Mouse (Mus musculus) MEL (cell line): ENCODE measurements at regions not wholly inside any gene's neighbourhood (a gene's known extent, or its start where the extent isn't known, plus 50 kb on each side); places are given as distances from the start of the nearest gene placed in this dataset.

Source experiments
- DNase-seq: peaks from one replicate; pipeline ENCODE4 v3.0.0; 2011; ENCODE audit warnings: low read depth, low spot score
- H3K27ac ChIP-seq: 2 replicates; pipeline ENCODE4 v1.5.1; 2012; ENCODE audit warnings: low read depth, mild to moderate bottlenecking, control low read depth, low read length, moderate library complexity; ENCODE audit not compliant: control insufficient read depth
- H3K27me3 ChIP-seq, 2 experiments: fragments of 150-350 bp in 1 of 2; sonication (generic) in 1 of 2; 2 replicates each; pipeline ENCODE4 v1.6.1; 2012; ENCODE audit warnings: low read length in 2 of 2, mild to moderate bottlenecking in 2 of 2, improper control_type of control experiment in 1 of 2, moderate library complexity in 1 of 2; ENCODE audit not compliant: insufficient read depth in 2 of 2, control insufficient read depth in 1 of 2
- H3K36me3 ChIP-seq, 2 experiments: 2 replicates each; pipeline ENCODE4 v1.6.1; 2012 to 2014; ENCODE audit warnings: low read length in 2 of 2, improper control_type of control experiment in 1 of 2, inconsistent platforms in 1 of 2, mild to moderate bottlenecking in 1 of 2; ENCODE audit not compliant: insufficient read depth in 2 of 2, control insufficient read depth in 1 of 2
- H3K4me1 ChIP-seq, 2 experiments: fragments of 150-350 bp in 1 of 2; sonication (generic) in 1 of 2; 2 replicates each; pipeline ENCODE4 v1.6.1; 2012; ENCODE audit warnings: low read length in 2 of 2, improper control_type of control experiment in 1 of 2, mild to moderate bottlenecking in 1 of 2; ENCODE audit not compliant: insufficient read depth in 2 of 2, control insufficient read depth in 1 of 2
- H3K4me3 ChIP-seq, 2 experiments: fragments of 150-350 bp in 1 of 2; sonication (generic) in 1 of 2; 2 replicates each; pipeline ENCODE4 v1.5.1; 2012; ENCODE audit warnings: low read depth in 2 of 2, low read length in 2 of 2, mild to moderate bottlenecking in 2 of 2, moderate library complexity in 2 of 2, control low read depth in 1 of 2, improper control_type of control experiment in 1 of 2; ENCODE audit not compliant: control insufficient read depth in 1 of 2, insufficient read depth in 1 of 2
- H3K79me2 ChIP-seq: 2 replicates; pipeline ENCODE4 v1.6.1; 2012; ENCODE audit warnings: mild to moderate bottlenecking, low read length, moderate library complexity; ENCODE audit not compliant: control insufficient read depth, poor library complexity, insufficient read depth
- H3K9ac ChIP-seq: 2 replicates; pipeline ENCODE4 v1.6.1; 2012; ENCODE audit warnings: low read depth, mild to moderate bottlenecking, control low read depth, low read length, moderate library complexity; ENCODE audit not compliant: control insufficient read depth, poor library complexity, severe bottlenecking
- H3K9me3 ChIP-seq: fragments of 150-350 bp; sonication (generic); replicated peaks from 2 replicates; pipeline ENCODE4 v1.6.1; 2012; ENCODE audit warnings: mild to moderate bottlenecking, low read length, improper control_type of control experiment, moderate library complexity; ENCODE audit not compliant: insufficient read depth
- BHLHE40 ChIP-seq: IDR thresholded peaks from 2 replicates; pipeline ENCODE4 v1.6.1; 2012; ENCODE audit warnings: low read depth, mild to moderate bottlenecking, inconsistent platforms, low read length, improper control_type of control experiment, borderline replicate concordance
- CHD2 ChIP-seq: IDR thresholded peaks from 2 replicates; pipeline ENCODE4 v1.6.1; 2011; ENCODE audit warnings: low read length, improper control_type of control experiment
- EP300 ChIP-seq, 2 experiments: IDR thresholded peaks; 2 replicates each; pipeline ENCODE4 v1.6.1; 2011; ENCODE audit warnings: improper control_type of control experiment in 2 of 2, low read length in 2 of 2, low read depth in 1 of 2, mild to moderate bottlenecking in 1 of 2
- GATA1 ChIP-seq: IDR thresholded peaks from 2 replicates; pipeline ENCODE4 v1.6.1; 2011; ENCODE audit warnings: low read depth, low read length, improper control_type of control experiment
- MAFK ChIP-seq: IDR thresholded peaks from 2 replicates; pipeline ENCODE4 v1.6.1; 2011; ENCODE audit warnings: low read depth, mild to moderate bottlenecking, low read length, improper control_type of control experiment, borderline replicate concordance
- MAX ChIP-seq: IDR thresholded peaks from 2 replicates; pipeline ENCODE4 v1.6.1; 2011; ENCODE audit warnings: low read length, improper control_type of control experiment
- MEF2A ChIP-seq: IDR thresholded peaks from 2 replicates; pipeline ENCODE4 v1.6.1; 2014; ENCODE audit warnings: low read depth, mild to moderate bottlenecking, inconsistent platforms, low read length, improper control_type of control experiment; ENCODE audit not compliant: poor library complexity, insufficient replicate concordance, severe bottlenecking; ENCODE audit errors: extremely low read depth
- MYB ChIP-seq: IDR thresholded peaks from 2 replicates; pipeline ENCODE4 v1.6.1; 2011; ENCODE audit warnings: mild to moderate bottlenecking, low read depth, low read length, improper control_type of control experiment
- MYC ChIP-seq: IDR thresholded peaks from 2 replicates; pipeline ENCODE4 v1.6.1; 2011; ENCODE audit warnings: low read depth, mild to moderate bottlenecking, low read length, improper control_type of control experiment, moderate library complexity
- NELFE ChIP-seq: IDR thresholded peaks from 2 replicates; pipeline ENCODE4 v1.6.1; 2011; ENCODE audit warnings: low read depth, low read length, improper control_type of control experiment
- POLR2A ChIP-seq, 2 experiments: IDR thresholded peaks; 2 replicates each; pipeline ENCODE4 v1.6.1; 2011 to 2012; ENCODE audit warnings: low read length in 2 of 2, mild to moderate bottlenecking in 2 of 2, control low read depth in 1 of 2, improper control_type of control experiment in 1 of 2, low read depth in 1 of 2, moderate library complexity in 1 of 2; ENCODE audit not compliant: control insufficient read depth in 1 of 2, insufficient read depth in 1 of 2, poor library complexity in 1 of 2
- SIN3A ChIP-seq: IDR thresholded peaks from 2 replicates; pipeline ENCODE4 v1.6.1; 2012; ENCODE audit warnings: low read length, improper control_type of control experiment, inconsistent platforms
- SMC3 ChIP-seq: IDR thresholded peaks from 2 replicates; pipeline ENCODE4 v1.6.1; 2011; ENCODE audit warnings: low read depth, low read length, improper control_type of control experiment
- TAL1 ChIP-seq: IDR thresholded peaks from 2 replicates; pipeline ENCODE4 v1.6.1; 2012; ENCODE audit warnings: mild to moderate bottlenecking, inconsistent platforms, low read length, moderate library complexity, mixed read lengths
- USF1 ChIP-seq: IDR thresholded peaks from 2 replicates; pipeline ENCODE4 v1.6.1; 2014; ENCODE audit warnings: low read depth, mild to moderate bottlenecking, inconsistent platforms, low read length, improper control_type of control experiment, moderate library complexity
- USF2 ChIP-seq, 2 experiments: IDR thresholded peaks; 2 replicates each; pipeline ENCODE4 v1.6.1; 2011 to 2012; ENCODE audit warnings: improper control_type of control experiment in 2 of 2, low read length in 2 of 2, borderline replicate concordance in 1 of 2, inconsistent platforms in 1 of 2, low read depth in 1 of 2, mild to moderate bottlenecking in 1 of 2; ENCODE audit not compliant: insufficient read depth in 1 of 2
- ZKSCAN1 ChIP-seq: IDR thresholded peaks from 2 replicates; pipeline ENCODE4 v1.6.1; 2012; ENCODE audit warnings: low read depth, mild to moderate bottlenecking, inconsistent platforms, low read length, improper control_type of control experiment, moderate library complexity
- ZMIZ1 ChIP-seq: IDR thresholded peaks from 2 replicates; pipeline ENCODE4 v1.6.1; 2012; ENCODE audit warnings: low read depth, mild to moderate bottlenecking, inconsistent platforms, low read length, improper control_type of control experiment, moderate library complexity
- ZNF384 ChIP-seq: IDR thresholded peaks from 2 replicates; pipeline ENCODE4 v1.6.1; 2012; ENCODE audit warnings: low read depth, mild to moderate bottlenecking, inconsistent platforms, low read length, improper control_type of control experiment

DNA sequence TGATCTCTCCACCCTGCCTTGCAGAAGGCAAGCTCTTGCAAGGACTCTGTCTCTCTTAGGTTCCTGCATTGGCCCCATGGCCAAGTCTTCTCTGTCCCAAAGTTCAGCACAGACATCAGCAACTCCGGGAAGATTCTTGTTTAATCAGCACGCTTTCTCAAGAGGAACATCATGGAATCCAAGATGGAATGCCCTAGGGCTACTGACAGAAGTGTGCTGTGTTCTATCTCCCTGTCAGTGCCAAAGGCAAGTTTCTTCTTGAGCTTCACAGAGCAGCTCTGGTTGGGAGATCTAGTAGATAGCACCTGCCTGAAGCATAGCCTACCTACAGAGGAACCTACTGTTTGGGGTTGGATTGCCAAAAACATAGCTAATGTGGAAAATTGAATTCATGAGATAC, 189.9 kb downstream of the Gm19410 start:
- no peaks in the 10 kb centered on the region for H3K4me1 ChIP-seq
- H3K4me3 ChIP-seq, result no peak overlapping the region
- no peaks in the 10 kb centered on the region for H3K79me2 ChIP-seq
- H3K27me3 ChIP-seq, result no peaks in the 10 kb centered on the region
- no peaks in the 10 kb centered on the region for H3K36me3 ChIP-seq
- TF ChIP-seq MEF2A, result no peak
- no peak for TF ChIP-seq NELFE
- TF ChIP-seq MYB, result no peak
- no peak overlapping the region for H3K27ac ChIP-seq
- no peak overlapping the region for H3K9ac ChIP-seq
- H3K9me3 ChIP-seq, result no peaks in the 10 kb centered on the region
- DNase-seq, result no peak

GRCm38 (mm10) chr8:35956319-35956718, 190.7 kb downstream of the Gm19410 start:
- H3K27ac ChIP-seq, result no peak overlapping the region
- TF ChIP-seq BHLHE40, result no peak
- no peak for TF ChIP-seq MAFK
- no peak for TF ChIP-seq MAX
- TF ChIP-seq MYC, result no peak
- no peak for TF ChIP-seq ZKSCAN1
- TF ChIP-seq NELFE, result no peak
- TF ChIP-seq SMC3, result no peak
- TF ChIP-seq TAL1, result no peak
- TF ChIP-seq USF2 (IDR thresholded peaks at IDR 0.05; ENCODE audit: borderline replicate concordance in 1 of 2, insufficient read depth in 1 of 2, low read depth in 1 of 2, low read length in 2 of 2), result no peak
- TF ChIP-seq ZMIZ1, result no peak
- no peak for TF ChIP-seq GATA1
- no peak for TF ChIP-seq ZNF384
- TF ChIP-seq USF1, result no peak
- no peak for TF ChIP-seq EP300 (IDR thresholded peaks at IDR 0.05; ENCODE audit: low read depth in 1 of 2, low read length in 2 of 2)
- TF ChIP-seq SIN3A, result no peak
- TF ChIP-seq POLR2A (IDR thresholded peaks at IDR 0.05; ENCODE audit: control insufficient read depth in 1 of 2, insufficient read depth in 1 of 2, low read depth in 1 of 2, low read length in 2 of 2, poor library complexity in 1 of 2), result no peak
- TF ChIP-seq CHD2, result no peak
- H3K9ac ChIP-seq, result no peak overlapping the region
- H3K27me3 ChIP-seq, result no peaks in the 10 kb centered on the region
- no peaks in the 10 kb centered on the region for H3K4me1 ChIP-seq
- no peaks in the 10 kb centered on the region for H3K36me3 ChIP-seq
- H3K79me2 ChIP-seq, result no peaks in the 10 kb centered on the region
- no peak for DNase-seq
- no peaks in the 10 kb centered on the region for H3K9me3 ChIP-seq
- no peak overlapping the region for H3K4me3 ChIP-seq
